Mouse (Mus musculus) spleen, adult 18-20 months (tissue): ENCODE measurements around the gene Tpp2.
A peak's percentile ranks its signal among the peaks of the same experiment; 100 is the strongest.
"Not testable (repeated sequence)": the region's sequence is repeated elsewhere in the genome, so short reads cannot be mapped to it uniquely, and the experiment has no call there.

Source experiments
- DNase-seq, 2 experiments: peaks; one replicate each; pipeline ENCODE4 v3.0.0; 2022; ENCODE audit warnings: mixed read lengths in 2 of 2

Gene Tpp2

GRCm38 (mm10) chr1:44022656-44023055 is 89.2 kb downstream of the Tpp2 start:
- no peak for DNase-seq

- DNase-seq = no peak
These were observed 94.2 kb downstream of the Tpp2 start for GRCm38 (mm10) chr1:44027651-44028050.

- DNase-seq = no peak
These were observed 98.8 kb downstream of the Tpp2 start for GRCm38 (mm10) chr1:44032213-44032612.

- DNase-seq = no peak
These were observed 99.5 kb downstream of the Tpp2 start for GRCm38 (mm10) chr1:44032948-44033347.

GRCm38 (mm10) chr1:44041797-44042554 is 108.5 kb downstream of the Tpp2 start:
- peak; percentile 50 to 58 for DNase-seq

GRCm38 (mm10) chr1:44042555-44042915 is 109.1 kb downstream of the Tpp2 start:
- no peak for DNase-seq

- not testable (repeated sequence) for DNase-seq
These were observed 112.2 kb downstream of the Tpp2 start for GRCm38 (mm10) chr1:44045689-44046088.

GRCm38 (mm10) chr1:44046556-44046955 is 113.1 kb downstream of the Tpp2 start:
- no peak for DNase-seq
